Mouse (Mus musculus) cerebellum, postnatal 25 days (tissue): Measurements from ENCODE around the gene Fhit.

ENCODE experiments used
- DNase-seq, 2 experiments: peaks; one replicate each; pipeline ENCODE4 v3.0.0; 2021; ENCODE audit warnings: mixed read lengths in 2 of 2

The Fhit gene

DNA sequence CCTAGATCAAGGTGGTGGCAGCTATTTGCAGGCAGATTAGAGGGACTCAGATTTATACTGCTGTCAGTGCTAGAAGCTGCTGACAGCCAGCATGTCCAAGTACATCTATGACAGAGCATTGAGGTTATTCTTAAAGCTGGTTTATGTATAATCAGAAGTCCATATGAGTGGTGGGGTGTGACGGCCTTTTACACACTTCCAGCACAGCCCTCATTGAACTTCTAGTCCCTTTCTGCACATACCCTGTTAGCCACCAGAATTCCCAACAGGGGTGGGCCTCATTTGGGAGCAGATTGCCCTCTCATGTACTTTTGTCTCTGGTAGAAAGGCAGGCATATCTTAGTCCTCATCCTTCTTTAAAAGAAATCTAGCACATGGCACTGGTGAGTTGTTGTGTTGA lies 817.8 kb downstream of the Fhit start:
- DNase-seq: no peak

- no peak for DNase-seq
Measured at GRCm38 (mm10) chr14:10316764-10317163, 845.1 kb downstream of the Fhit start.

DNA sequence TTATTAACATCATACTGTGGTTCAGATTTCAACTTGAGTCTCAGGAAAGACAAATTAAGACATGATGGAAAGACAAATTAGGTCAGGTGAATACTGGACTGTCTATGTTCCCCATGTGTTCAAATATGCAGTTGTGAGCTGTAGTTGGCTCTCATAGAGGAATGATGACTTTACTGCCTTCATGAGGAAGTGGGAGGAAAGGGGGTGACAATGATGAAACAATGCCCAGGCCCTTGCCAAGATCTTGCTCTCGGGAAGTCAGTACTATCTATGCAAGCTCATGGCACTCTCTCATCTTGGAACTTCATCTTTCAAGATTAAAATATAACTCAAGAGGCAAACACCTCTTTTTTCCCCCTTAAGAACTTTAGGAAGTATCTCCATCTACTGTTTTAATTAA lies 849.6 kb downstream of the Fhit start:
- no peak for DNase-seq

GRCm38 (mm10) chr14:10305286-10305685 lies 856.5 kb downstream of the Fhit start:
- no peak for DNase-seq

- no peak for DNase-seq
Measured at GRCm38 (mm10) chr14:10301497-10301896, 860.3 kb downstream of the Fhit start.

DNA sequence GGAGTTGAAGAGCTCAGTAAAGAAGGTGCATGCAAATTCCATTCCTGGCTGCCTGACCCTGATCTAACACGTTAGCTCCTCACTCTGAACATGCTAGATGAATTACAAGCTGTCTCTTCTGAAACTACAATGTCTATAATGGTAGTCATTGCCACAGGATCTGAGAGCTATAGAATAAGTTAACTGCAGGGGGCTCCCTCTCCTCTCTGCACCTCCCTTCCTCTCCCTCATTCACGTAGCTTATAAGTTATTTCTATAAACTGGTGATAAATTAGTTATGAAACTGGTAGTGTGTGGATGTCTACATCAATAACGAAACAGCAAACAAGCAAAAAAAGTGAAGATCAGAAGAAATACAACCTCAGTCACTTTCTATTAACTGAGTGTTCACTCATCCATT lies 860.9 kb downstream of the Fhit start:
- DNase-seq: no peak

- DNase-seq: no peak
Measured at GRCm38 (mm10) chr14:10299030-10299429, 862.8 kb downstream of the Fhit start.

DNA sequence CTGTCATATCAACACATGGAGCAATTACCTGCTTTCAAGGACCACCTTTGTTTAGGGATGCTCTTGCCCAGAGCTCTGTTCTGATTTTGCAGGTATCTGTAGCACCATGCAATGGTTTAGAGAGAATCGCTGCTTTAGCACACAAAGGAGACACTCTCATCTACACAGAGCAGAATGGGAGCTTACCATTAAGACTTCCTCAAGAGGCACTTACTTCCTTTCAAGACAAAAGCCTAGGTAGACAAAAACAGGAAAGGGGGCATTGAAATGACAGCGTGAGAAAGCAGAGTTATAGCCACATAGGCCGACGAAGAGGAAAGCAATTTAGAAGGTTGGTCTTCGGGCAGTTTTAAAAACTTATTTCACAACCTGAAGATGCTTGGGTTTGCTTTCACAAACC lies 872.8 kb downstream of the Fhit start:
- no peak for DNase-seq

DNA sequence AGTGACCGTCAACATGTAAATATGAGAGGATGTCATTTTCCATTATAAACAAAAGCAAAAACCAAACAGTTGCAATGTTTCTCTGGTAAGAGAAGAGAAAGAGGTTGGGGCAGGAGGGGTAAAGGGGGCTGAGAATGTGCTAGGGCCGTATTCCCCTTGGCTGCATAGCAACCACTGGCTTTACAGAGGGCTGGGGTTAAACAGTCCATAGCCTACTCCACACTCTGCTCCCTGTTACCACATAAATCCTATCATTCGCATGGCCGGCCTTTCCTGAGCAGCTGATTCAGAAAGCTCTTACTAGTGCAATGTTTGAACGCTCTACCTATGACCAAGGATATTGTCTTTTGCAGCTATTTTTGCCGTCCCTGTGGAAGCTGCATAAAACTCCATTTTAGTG lies 875.8 kb downstream of the Fhit start:
- no peak for DNase-seq

- no peak for DNase-seq
Measured at GRCm38 (mm10) chr14:10228708-10229107, 933.1 kb downstream of the Fhit start.

- DNase-seq: no peak
Measured at GRCm38 (mm10) chr14:10221847-10222246, 940.0 kb downstream of the Fhit start.

GRCm38 (mm10) chr14:10213216-10213615 lies 948.6 kb downstream of the Fhit start:
- DNase-seq: no peak

DNA sequence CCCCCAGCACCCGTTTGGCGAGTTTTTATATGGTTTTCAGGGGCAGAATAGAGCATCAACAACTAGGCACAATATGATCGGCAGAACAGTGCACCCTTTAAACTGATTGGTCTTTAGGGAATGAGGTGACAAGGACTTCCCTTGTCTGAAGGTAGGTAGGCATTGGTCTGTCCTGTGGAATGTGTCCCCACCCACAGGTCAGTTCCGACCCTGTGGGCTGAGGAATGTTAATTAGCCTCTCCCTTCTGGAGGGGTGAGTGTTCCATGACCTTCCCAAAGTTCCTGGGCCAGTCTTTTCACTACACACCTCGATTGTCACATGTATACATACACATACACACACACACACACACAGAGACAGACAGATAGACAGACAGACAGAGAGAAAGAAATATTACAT lies 950.7 kb downstream of the Fhit start:
- DNase-seq: no peak

DNA sequence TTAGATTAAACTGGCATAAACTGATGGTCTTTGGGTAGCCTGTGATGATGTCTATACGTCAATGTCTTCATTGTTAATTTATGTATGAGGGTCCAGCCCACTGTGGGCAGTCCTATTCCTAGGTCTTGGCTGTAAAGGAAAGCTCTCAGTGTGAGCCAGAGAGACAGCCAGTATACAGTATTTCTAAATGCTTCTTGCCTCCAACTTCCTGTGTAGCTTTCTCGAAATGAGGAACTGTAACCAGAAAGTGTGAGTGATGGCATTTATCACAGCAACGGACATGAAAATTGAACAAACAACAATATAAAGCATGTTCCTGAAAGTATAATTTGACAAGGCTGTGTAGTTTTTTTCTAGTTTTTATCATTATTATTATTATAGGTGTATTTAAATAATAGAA lies 952.8 kb downstream of the Fhit start:
- no peak for DNase-seq

DNA sequence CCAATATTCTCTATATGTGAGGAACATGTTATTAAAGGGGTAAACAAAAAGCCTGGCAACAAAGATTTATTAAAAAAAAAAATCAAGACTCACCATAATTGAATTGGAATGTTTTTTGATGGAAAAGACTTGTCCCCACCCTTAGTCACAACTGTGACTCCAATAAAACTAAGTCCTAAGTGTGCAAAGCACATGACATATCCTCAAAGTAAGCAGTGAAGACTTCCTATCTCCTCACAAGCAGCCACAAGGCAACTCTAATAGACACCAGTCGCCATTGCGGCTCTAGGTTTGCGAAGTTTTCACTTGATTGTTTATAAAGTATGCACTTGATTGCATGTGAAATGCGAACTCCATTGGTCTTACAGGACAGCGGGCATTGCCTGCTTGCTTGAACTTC lies 956.1 kb downstream of the Fhit start:
- no peak for DNase-seq

- DNase-seq: no peak
Measured at GRCm38 (mm10) chr14:10205290-10205689, 956.5 kb downstream of the Fhit start.

DNA sequence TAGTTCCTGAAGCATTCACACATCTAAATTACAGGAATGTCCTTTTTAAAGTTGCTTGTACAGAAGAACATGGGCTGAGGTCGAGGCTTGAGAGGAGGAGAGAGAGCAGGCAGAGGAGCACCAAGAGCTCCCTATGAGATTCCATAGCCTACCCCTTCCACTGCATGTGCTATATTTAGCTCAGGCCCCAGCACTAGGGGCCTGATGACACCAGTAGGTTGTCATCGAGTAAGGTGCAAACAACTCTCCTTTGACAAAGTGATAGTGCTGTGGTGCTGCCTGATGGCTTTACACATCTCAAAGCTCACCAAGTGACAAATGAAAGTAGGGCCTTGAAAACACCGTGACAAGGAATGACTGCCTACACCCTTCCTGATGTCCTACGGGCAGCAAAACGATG lies 967.7 kb downstream of the Fhit start:
- no peak for DNase-seq

DNA sequence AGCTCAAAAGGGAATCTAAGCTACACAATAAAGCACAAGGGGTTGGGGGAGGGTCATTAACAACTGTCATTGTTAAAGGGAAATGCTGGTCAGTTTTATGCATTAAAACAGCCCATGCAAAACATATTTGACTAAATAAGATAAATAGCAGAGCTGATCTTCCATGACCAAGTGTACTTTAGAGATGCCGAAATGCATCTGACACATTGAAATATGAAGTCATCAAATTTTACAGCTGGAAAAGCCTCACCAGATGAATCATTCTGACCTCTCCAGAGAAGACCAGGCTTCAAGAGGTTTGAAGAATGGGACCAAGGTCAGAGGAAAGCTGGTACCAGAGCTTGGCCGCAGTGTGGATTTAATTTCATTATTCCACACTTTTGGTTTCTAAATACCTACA lies 990.1 kb downstream of the Fhit start:
- no peak for DNase-seq

DNA sequence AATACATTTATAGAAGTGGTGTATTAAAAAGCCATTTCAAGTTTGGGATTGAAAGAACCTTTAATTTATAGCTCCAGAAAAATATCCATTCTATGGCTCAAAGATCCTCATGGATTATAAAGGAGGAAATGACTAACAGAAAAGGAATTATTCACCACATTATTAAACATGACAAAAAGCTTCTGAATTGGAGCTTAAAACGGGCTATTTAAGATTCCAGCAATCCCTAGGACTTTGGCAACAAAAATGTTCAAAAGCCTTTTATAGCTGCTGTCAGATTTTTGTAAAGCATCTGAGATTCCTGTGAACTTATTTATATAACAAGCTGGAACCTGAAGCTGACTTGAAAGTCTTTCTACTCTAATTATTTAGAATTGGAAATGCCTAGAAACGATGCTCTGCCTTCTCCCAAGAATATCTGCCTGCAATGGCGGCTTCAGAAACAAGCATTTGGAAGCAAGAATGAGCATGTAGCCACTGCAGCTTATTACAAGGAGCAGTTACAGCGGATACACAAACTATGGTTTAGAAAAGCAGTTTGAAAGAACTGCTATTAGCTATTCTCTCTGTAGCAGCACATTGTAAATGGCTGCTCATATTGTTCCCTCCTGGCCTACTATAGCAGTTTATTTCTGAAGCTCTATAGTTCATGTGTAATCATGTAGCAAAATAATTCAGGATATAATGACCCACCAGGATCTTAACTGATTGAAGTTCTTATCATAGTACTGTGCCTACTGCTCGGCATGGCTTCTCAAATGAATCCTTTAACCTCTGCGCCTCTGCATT lies 995.0 kb downstream of the Fhit start:
- DNase-seq: no peak

GRCm38 (mm10) chr14:10149872-10150271 lies 1012.0 kb downstream of the Fhit start:
- no peak for DNase-seq

DNA sequence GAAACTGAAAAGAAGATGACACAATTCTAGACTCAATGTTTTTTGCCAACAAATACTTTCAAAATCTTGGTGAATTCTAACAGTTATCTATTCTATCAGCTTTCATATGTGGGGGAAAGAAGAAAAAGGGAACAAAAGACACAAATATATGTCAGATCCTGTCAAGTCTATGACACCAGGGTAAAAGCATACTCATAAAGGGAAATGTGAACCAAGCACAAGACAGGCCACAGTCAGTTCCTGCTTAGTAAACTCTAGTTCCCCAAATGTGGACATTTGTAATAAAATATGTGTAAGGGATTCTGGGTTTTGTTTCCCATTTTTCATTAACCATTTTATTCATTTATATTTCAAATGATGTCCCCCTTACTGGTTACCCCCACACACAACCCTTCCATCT lies 1022.5 kb downstream of the Fhit start:
- DNase-seq: no peak

GRCm38 (mm10) chr14:10133873-10134272 lies 1028.0 kb downstream of the Fhit start:
- DNase-seq: no peak

- no peak for DNase-seq
Measured at GRCm38 (mm10) chr14:10129675-10130074, 1032.2 kb downstream of the Fhit start.

DNA sequence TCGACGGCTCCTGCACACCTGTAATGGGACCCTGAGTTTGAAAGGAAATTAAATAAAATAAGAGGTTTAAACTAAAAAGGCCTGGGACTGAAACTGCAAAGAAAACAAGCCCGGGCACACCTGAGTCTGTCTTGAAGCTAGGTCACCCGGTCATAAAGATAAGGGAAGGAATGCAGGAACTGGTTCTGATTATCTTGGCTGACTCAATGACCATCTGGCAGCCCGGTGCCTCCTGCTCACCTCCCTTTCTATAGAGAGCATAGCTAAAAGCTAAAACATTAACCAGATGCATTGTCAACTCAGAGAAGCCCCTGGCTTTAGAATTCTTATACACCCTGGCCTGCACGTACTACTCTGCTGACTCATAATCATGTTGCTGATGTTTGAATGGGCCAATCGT lies 1032.7 kb downstream of the Fhit start:
- DNase-seq: no peak

- no peak for DNase-seq
Measured at GRCm38 (mm10) chr14:10126536-10126935, 1035.3 kb downstream of the Fhit start.
